Mouse (Mus musculus): ENCODE results near the gene Itih5. TPM values are rescaled to one million over a fixed set of nuclear protein-coding genes. Genes with fewer than 3 reads are reported as not detected.

Itih5 gene
- total RNA-seq, 2 experiments from 2014 or later: 13.8 to 15.7 TPM

DNA sequence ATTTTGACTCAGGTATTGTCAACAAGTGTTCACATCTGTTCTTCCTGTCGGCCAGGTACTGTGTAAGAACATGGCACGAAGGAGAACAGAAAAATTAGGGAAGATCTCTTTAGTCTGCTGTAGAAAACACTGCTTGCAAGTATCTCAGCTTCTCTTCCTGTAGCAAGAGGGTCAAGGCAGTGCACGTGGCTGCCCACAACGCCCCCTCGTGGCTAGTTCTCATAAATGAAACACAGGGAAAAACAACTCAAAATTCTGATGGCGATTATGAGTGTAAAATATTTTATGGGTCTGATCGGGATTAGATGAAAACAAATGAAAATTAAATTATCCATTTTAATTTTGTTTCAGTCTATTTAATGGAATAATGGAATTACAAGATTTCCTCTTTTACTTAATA is 146.9 kb downstream of the Itih5 start:
- intact Hi-C loops (cut with DNase I): no loop called here
- no peak for DNase-seq (ENCODE audit: low spot score in 2 of 2)

DNA sequence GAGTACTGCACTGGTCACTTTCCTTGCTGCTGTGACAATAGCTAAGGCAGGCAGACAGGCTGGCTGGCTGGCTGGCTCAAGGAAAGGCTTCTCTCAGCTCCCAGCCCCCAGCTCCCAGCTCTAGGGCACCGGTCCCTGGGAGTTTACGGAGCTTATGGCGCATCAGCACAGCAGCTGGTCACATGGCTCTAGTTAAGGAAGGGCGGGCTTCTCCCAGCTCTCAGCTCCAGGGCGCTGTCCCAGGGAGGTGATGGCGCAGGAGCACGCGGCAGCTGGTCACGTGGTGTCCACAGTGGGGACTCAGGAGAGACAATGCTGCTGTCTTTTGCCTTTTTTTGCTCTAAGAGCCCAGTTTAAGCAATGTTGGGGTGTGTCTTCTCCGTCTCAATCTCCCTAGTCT is 147.4 kb downstream of the Itih5 start:
- peak in 1 of 2 experiments; percentile 16 for DNase-seq (ENCODE audit: low spot score in 2 of 2)
- intact Hi-C loops (cut with DNase I): no loop called here

DNA sequence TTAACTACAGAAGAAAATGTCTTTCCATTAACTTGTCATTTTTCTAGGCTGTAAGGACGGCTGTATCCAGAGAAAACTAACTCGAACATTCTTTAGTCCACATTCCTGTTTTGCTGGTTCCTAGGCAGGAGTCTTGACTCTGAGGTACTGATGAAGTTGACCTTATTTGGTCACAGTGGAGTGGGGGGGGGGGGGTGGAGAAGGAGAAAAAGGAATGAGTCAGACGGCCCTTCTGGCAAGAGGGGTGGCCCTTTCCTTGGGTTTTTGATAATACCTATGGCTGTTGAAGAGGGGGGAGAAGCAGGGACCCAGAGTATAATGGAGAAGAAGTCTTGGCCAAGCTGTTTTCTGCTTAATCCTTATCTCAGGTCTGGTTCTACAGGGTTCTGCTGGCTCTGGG is 148.0 kb downstream of the Itih5 start:
- no peak for DNase-seq (ENCODE audit: low spot score in 2 of 2)
- intact Hi-C loops (cut with DNase I): no loop called here

DNA sequence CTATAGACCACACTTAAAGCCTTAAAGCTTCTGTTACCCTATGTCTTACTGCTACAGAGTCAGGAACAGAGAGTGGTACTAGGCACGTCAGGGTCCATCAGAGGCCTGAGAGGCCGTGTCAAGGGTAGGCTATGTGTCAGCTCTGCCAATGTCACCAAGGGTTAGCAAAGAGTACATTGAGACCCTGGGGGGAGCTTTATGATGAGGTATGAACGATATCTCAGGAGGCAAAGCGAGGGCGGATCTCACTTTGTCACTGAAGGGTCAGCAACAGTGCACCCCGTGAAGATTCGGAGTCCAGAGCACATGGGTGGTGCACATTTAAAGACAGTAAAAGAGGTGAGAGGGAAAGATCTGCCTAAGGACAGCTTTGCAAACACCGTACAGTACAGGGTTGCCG is 148.6 kb downstream of the Itih5 start:
- intact Hi-C loops (cut with DNase I): no loop called here
- no peak for DNase-seq (ENCODE audit: low spot score in 2 of 2)

DNA sequence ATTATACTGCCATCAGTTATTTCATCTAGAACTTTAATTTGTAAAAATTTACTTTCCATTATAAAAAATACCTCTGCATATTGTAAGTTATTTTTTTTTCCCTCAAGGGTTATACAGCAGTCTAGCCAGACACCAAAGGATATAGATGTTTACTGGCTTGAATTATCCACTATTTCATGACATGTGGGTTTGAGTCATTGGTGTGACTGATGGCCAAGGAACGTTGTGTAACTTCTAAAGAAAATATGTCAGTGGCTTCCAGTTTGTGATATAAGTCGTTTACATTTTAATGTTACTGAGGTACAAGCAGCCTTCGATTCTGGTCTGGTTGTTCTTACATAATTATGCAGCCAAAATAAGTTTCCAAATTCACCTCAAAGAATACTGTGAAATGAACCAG is 151.5 kb downstream of the Itih5 start:
- no peak for DNase-seq (ENCODE audit: low spot score in 2 of 2)
- intact Hi-C loops (cut with DNase I): no loop called here

Other genes starting within 250 kb of the Itih5 start
- 10 to 100 TPM; 14.6 to 15.2 TPM for gene Taf3, start 105.0 kb upstream of the Itih5 start, total RNA-seq (2021)
- gene Atp5c1, start 73.1 kb upstream of the Itih5 start, total RNA-seq (2021): 100 to 1,000 TPM; 243 to 265 TPM
- gene Kin, start 73.0 kb upstream of the Itih5 start, total RNA-seq (2021): 10 to 100 TPM; 10.7 to 12.6 TPM
- 1 to 10 TPM; 3.2 to 3.5 TPM for gene Itih2, start 22.2 kb upstream of the Itih5 start, total RNA-seq (2021)
- gene Sfmbt2, start 216.9 kb downstream of the Itih5 start, total RNA-seq (2021): 1 to 10 TPM; 4.0 to 5.3 TPM